ENCODE assay signal across 9 mouse cellular contexts in genomic region chr3:96575272-96575984, GRCm38 (mm10). TPM values are rescaled to one million over a fixed set of nuclear protein-coding genes. Genes with fewer than 3 reads are reported as not detected.
DNase-seq lines count a peak whose midpoint lies in the region; ATAC-seq and TF ChIP-seq lines count a peak whose summit lies in the region.
"Had no signal": no experiment of that assay in that cellular context is flagged by ENCODE, and none has a peak within 500 bp of the region (broad histone marks: within the 10 kb centered on the region; RNA-seq: fewer than 3 reads in every experiment).

No protein-coding gene starts in this region.

- TF ChIP-seq POLR2A in embryonic fibroblast, embryonic 13.5 days (IDR thresholded peaks at IDR 0.05; ENCODE audit: low read depth, low read length) = no peak

- H3K27ac ChIP-seq in hindbrain, postnatal 0 days = peak overlapping the region; percentile 78; the same call in 1 of the 2 replicates
- no peak overlapping the region for H3K27ac ChIP-seq in hindbrain, embryonic 16.5 days (ENCODE audit: low read depth, low read length)
- H3K27ac ChIP-seq in embryonic fibroblast, embryonic 13.5 days (ENCODE audit: insufficient read depth, low read length) = peak overlapping the region; percentile 97; the same call in 1 of the 2 replicates
- peak overlapping the region; percentile 93 for H3K27ac ChIP-seq in intestine, embryonic 15.5 days

- no peak overlapping the region for H3K4me2 ChIP-seq in hindbrain, postnatal 0 days (ENCODE audit: low read depth, low read length)
- no peak overlapping the region for H3K4me2 ChIP-seq in hindbrain, embryonic 16.5 days (ENCODE audit: low read length)
- H3K4me2 ChIP-seq in intestine, embryonic 15.5 days (replicated peaks) = peak overlapping the region; percentile 52

- no peaks in the 10 kb centered on the region for H3K27me3 ChIP-seq in hindbrain, postnatal 0 days (ENCODE audit: insufficient read depth, low read length)
- no peaks in the 10 kb centered on the region for H3K27me3 ChIP-seq in hindbrain, embryonic 16.5 days (replicated peaks; ENCODE audit: control insufficient read depth, insufficient read depth, low read length)
- H3K27me3 ChIP-seq in intestine, embryonic 15.5 days (replicated peaks) = no peaks in the 10 kb centered on the region

- no peak overlapping the region for H3K4me3 ChIP-seq in hindbrain, postnatal 0 days (ENCODE audit: low read length)
- no peak overlapping the region for H3K4me3 ChIP-seq in hindbrain, embryonic 16.5 days (ENCODE audit: low read length)
- H3K4me3 ChIP-seq in embryonic fibroblast, embryonic 13.5 days (ENCODE audit: insufficient read depth, low read length) = no peak overlapping the region
- no peak overlapping the region for H3K4me3 ChIP-seq in intestine, embryonic 15.5 days (replicated peaks)

- H3K9me3 ChIP-seq in hindbrain, postnatal 0 days (ENCODE audit: low read length) = no peaks in the 10 kb centered on the region
- no peaks in the 10 kb centered on the region for H3K9me3 ChIP-seq in hindbrain, embryonic 16.5 days (ENCODE audit: control insufficient read depth, low read length)
- no peaks in the 10 kb centered on the region for H3K9me3 ChIP-seq in intestine, embryonic 15.5 days

- no peaks in the 10 kb centered on the region for H3K36me3 ChIP-seq in hindbrain, postnatal 0 days (ENCODE audit: insufficient read depth, low read length)
- no peaks in the 10 kb centered on the region for H3K36me3 ChIP-seq in hindbrain, embryonic 16.5 days (ENCODE audit: control insufficient read depth, insufficient read depth, low read length)
- H3K36me3 ChIP-seq in intestine, embryonic 15.5 days = no peaks in the 10 kb centered on the region

- WGBS in hindbrain, postnatal 0 days = 79% methylated on average over 8 of the region's 8 CpGs
- WGBS in hindbrain, embryonic 16.5 days = 80% methylated on average over 8 of the region's 8 CpGs
- WGBS in intestine, embryonic 15.5 days = 67% methylated on average over 8 of the region's 8 CpGs

- no peak overlapping the region for H3K9ac ChIP-seq in hindbrain, postnatal 0 days (replicated peaks; ENCODE audit: low read length)
- no peak overlapping the region for H3K9ac ChIP-seq in hindbrain, embryonic 16.5 days (ENCODE audit: low read depth, low read length)
- no peak overlapping the region for H3K9ac ChIP-seq in intestine, embryonic 15.5 days

- no peak for TF ChIP-seq CTCF in hindbrain, postnatal 0 days (IDR thresholded peaks at IDR 0.05; ENCODE audit: low read depth)
- no peak for TF ChIP-seq CTCF in embryonic fibroblast, embryonic 13.5 days (IDR thresholded peaks at IDR 0.05; ENCODE audit: borderline replicate concordance, insufficient read depth, low read length)

- ATAC-seq in hindbrain, postnatal 0 days = no peak
- no peak for ATAC-seq in hindbrain, embryonic 16.5 days
- ATAC-seq in intestine, embryonic 15.5 days = peak; percentile 24
- no peak for ATAC-seq in megakaryocyte, adult 5-6 weeks (ENCODE audit: poor library complexity, severe bottlenecking)

- DNase-seq in hindbrain, postnatal 0 days (ENCODE audit: low spot score) = no peak
- DNase-seq in lung, postnatal 36 days = peak; percentile 35
- DNase-seq in T-cell, adult 2 months (ENCODE audit: low spot score) = no peak
- DNase-seq in spleen, adult 12 weeks (ENCODE audit: low spot score) = no peak

- 0 out of 2 replicates have a peak, but pooled peaks cover 4% of the 10 kb centered on the region for H3K4me1 ChIP-seq in hindbrain, postnatal 0 days (ENCODE audit: insufficient read depth, low read length)
- peaks cover 4% of the 10 kb centered on the region for H3K4me1 ChIP-seq in hindbrain, embryonic 16.5 days (ENCODE audit: control insufficient read depth, insufficient read depth, low read depth, low read length)
- peaks cover 9% of the 10 kb centered on the region for H3K4me1 ChIP-seq in embryonic fibroblast, embryonic 13.5 days (ENCODE audit: control insufficient read depth, insufficient read depth, low read length)
- peaks cover 26% of the 10 kb centered on the region for H3K4me1 ChIP-seq in intestine, embryonic 15.5 days (replicated peaks)

RNA-seq across cellular contexts. Expression of gene Gm16253, which starts 1.4 kb away (rescaled TPM):
- not detected in 2 replicates for total RNA-seq in hindbrain, postnatal 0 days (2014; rRNA removed)
- polyA plus RNA-seq in hindbrain, postnatal 0 days (2015; fragmentation: Nextera tagmentation; extraction: Ambion mirVana) = 0.48 and 0.96 TPM in 2 replicates
- 1.0 and 1.9 TPM in 2 replicates for polyA plus RNA-seq in hindbrain, embryonic 16.5 days (2015; fragmentation: Nextera tagmentation; extraction: Ambion mirVana)
- not detected in 2 replicates for polyA plus RNA-seq in embryonic fibroblast, embryonic 13.5 days (2011; ENCODE audit: insufficient read length, low read depth, missing spikeins)
- 0.67 and 1.5 TPM in 2 replicates for polyA plus RNA-seq in intestine, embryonic 15.5 days (2015; fragmentation: Nextera tagmentation; extraction: Ambion mirVana)
- total RNA-seq in megakaryocyte, adult 5-6 weeks (2015) = not detected in 2 replicates
- total RNA-seq in megakaryocyte, adult 5-6 weeks (2017) = 0.40 TPM in 1 of 2 replicates, not detected in the other
- total RNA-seq: common myeloid progenitor, adult 5-6 weeks had no signal

RNA-seq across cellular contexts. Expression of gene Txnip, which starts 17.7 kb away (rescaled TPM):
- total RNA-seq in hindbrain, postnatal 0 days (2014; rRNA removed) = 192 and 222 TPM in 2 replicates
- polyA plus RNA-seq in hindbrain, postnatal 0 days (2015; fragmentation: Nextera tagmentation; extraction: Ambion mirVana) = 133 and 148 TPM in 2 replicates
- polyA plus RNA-seq in hindbrain, embryonic 16.5 days (2015; fragmentation: Nextera tagmentation; extraction: Ambion mirVana) = 51.0 and 53.6 TPM in 2 replicates
- 37.6 and 98.8 TPM in 2 replicates for polyA plus RNA-seq in embryonic fibroblast, embryonic 13.5 days (2011; ENCODE audit: insufficient read length, low read depth, missing spikeins)
- polyA plus RNA-seq in intestine, embryonic 15.5 days (2015; fragmentation: Nextera tagmentation; extraction: Ambion mirVana) = 136 and 146 TPM in 2 replicates
- total RNA-seq in megakaryocyte, adult 5-6 weeks (2015) = 411 and 437 TPM in 2 replicates
- total RNA-seq in megakaryocyte, adult 5-6 weeks (2017) = 356 and 357 TPM in 2 replicates

RNA-seq across cellular contexts. Expression of gene Polr3gl, which starts 18.6 kb away (rescaled TPM):
- total RNA-seq in hindbrain, postnatal 0 days (2014; rRNA removed) = 10.7 and 11.2 TPM in 2 replicates
- polyA plus RNA-seq in hindbrain, postnatal 0 days (2015; fragmentation: Nextera tagmentation; extraction: Ambion mirVana) = 31.9 and 32.9 TPM in 2 replicates
- 31.0 and 33.3 TPM in 2 replicates for polyA plus RNA-seq in hindbrain, embryonic 16.5 days (2015; fragmentation: Nextera tagmentation; extraction: Ambion mirVana)
- polyA plus RNA-seq in embryonic fibroblast, embryonic 13.5 days (2011; ENCODE audit: insufficient read length, low read depth, missing spikeins) = 23.2 and 30.6 TPM in 2 replicates
- 26.5 and 31.3 TPM in 2 replicates for polyA plus RNA-seq in intestine, embryonic 15.5 days (2015; fragmentation: Nextera tagmentation; extraction: Ambion mirVana)
- 22.8 and 26.3 TPM in 2 replicates for total RNA-seq in megakaryocyte, adult 5-6 weeks (2015)
- total RNA-seq in megakaryocyte, adult 5-6 weeks (2017) = 45.6 and 46.4 TPM in 2 replicates

RNA-seq across cellular contexts. Expression of gene Ankrd34a, which starts 21.0 kb away (rescaled TPM):
- total RNA-seq in hindbrain, postnatal 0 days (2014; rRNA removed) = 26.4 and 29.6 TPM in 2 replicates
- 14.2 and 15.3 TPM in 2 replicates for polyA plus RNA-seq in hindbrain, postnatal 0 days (2015; fragmentation: Nextera tagmentation; extraction: Ambion mirVana)
- polyA plus RNA-seq in hindbrain, embryonic 16.5 days (2015; fragmentation: Nextera tagmentation; extraction: Ambion mirVana) = 21.5 and 23.9 TPM in 2 replicates
- 5.1 and 7.4 TPM in 2 replicates for polyA plus RNA-seq in embryonic fibroblast, embryonic 13.5 days (2011; ENCODE audit: insufficient read length, low read depth, missing spikeins)
- polyA plus RNA-seq in intestine, embryonic 15.5 days (2015; fragmentation: Nextera tagmentation; extraction: Ambion mirVana) = 1.9 and 2.3 TPM in 2 replicates
- total RNA-seq in megakaryocyte, adult 5-6 weeks (2015) = not detected in 2 replicates
- total RNA-seq in megakaryocyte, adult 5-6 weeks (2017) = not detected in 2 replicates
- total RNA-seq: common myeloid progenitor, adult 5-6 weeks had no signal

RNA-seq across cellular contexts. Expression of gene Lix1l, which starts 25.5 kb away (rescaled TPM):
- 45.0 and 48.4 TPM in 2 replicates for total RNA-seq in hindbrain, postnatal 0 days (2014; rRNA removed)
- 3.9 and 5.2 TPM in 2 replicates for polyA plus RNA-seq in hindbrain, postnatal 0 days (2015; fragmentation: Nextera tagmentation; extraction: Ambion mirVana)
- 5.1 and 5.8 TPM in 2 replicates for polyA plus RNA-seq in hindbrain, embryonic 16.5 days (2015; fragmentation: Nextera tagmentation; extraction: Ambion mirVana)
- polyA plus RNA-seq in embryonic fibroblast, embryonic 13.5 days (2011; ENCODE audit: insufficient read length, low read depth, missing spikeins) = 109 and 123 TPM in 2 replicates
- polyA plus RNA-seq in intestine, embryonic 15.5 days (2015; fragmentation: Nextera tagmentation; extraction: Ambion mirVana) = 4.8 and 5.7 TPM in 2 replicates
- total RNA-seq in megakaryocyte, adult 5-6 weeks (2015) = 0.59 and 1.7 TPM in 2 replicates
- total RNA-seq in megakaryocyte, adult 5-6 weeks (2017) = 1.7 TPM in 2 replicates
